11 mouse cellular contexts compared by ENCODE assay signal in genomic region chr2:29856451-29857260, GRCm38 (mm10). TPM values are rescaled to one million over a fixed set of nuclear protein-coding genes. Genes with fewer than 3 reads are reported as not detected.
DNase-seq lines count a peak whose midpoint lies in the region; ATAC-seq lines count a peak whose summit lies in the region.
"Had no signal": no experiment of that assay in that cellular context is flagged by ENCODE, and none has a peak within 500 bp of the region (broad histone marks: within the 10 kb centered on the region; RNA-seq: fewer than 3 reads in every experiment).

No protein-coding gene starts in this region.

- H3K4me3 ChIP-seq in hindbrain, embryonic 14.5 days (replicated peaks; ENCODE audit: low read length), result no peak overlapping the region
- no peak overlapping the region for H3K4me3 ChIP-seq in neural tube, embryonic 12.5 days

- no peaks in the 10 kb centered on the region for H3K27me3 ChIP-seq in hindbrain, embryonic 14.5 days (ENCODE audit: control insufficient read depth, insufficient read depth, low read length)
- H3K27me3 ChIP-seq in neural tube, embryonic 12.5 days (replicated peaks), result no peaks in the 10 kb centered on the region

- ATAC-seq in hindbrain, embryonic 14.5 days (ENCODE audit: low FRiP score), result no peak
- peak; percentile 69 for ATAC-seq in neural tube, embryonic 12.5 days (ENCODE audit: low FRiP score, low read depth)
- ATAC-seq: liver, postnatal 0 days had no signal

- no peaks in the 10 kb centered on the region for H3K9me3 ChIP-seq in hindbrain, embryonic 14.5 days (ENCODE audit: control insufficient read depth, low read length)
- H3K9me3 ChIP-seq in neural tube, embryonic 12.5 days, result no peaks in the 10 kb centered on the region

- H3K36me3 ChIP-seq in hindbrain, embryonic 14.5 days (replicated peaks; ENCODE audit: control insufficient read depth, insufficient read depth), result no peaks in the 10 kb centered on the region
- no peaks in the 10 kb centered on the region for H3K36me3 ChIP-seq in neural tube, embryonic 12.5 days

- H3K27ac ChIP-seq in hindbrain, embryonic 14.5 days, result no peak overlapping the region
- peak overlapping the region; percentile 70 for H3K27ac ChIP-seq in neural tube, embryonic 12.5 days

- peaks cover 21% of the 10 kb centered on the region for H3K4me1 ChIP-seq in hindbrain, embryonic 14.5 days (replicated peaks; ENCODE audit: control insufficient read depth, insufficient read depth, low read length)
- peaks cover 61% of the 10 kb centered on the region for H3K4me1 ChIP-seq in neural tube, embryonic 12.5 days

- no peak overlapping the region for H3K4me2 ChIP-seq in hindbrain, embryonic 14.5 days (replicated peaks)
- H3K4me2 ChIP-seq in neural tube, embryonic 12.5 days (replicated peaks), result peak overlapping the region; percentile 27

- H3K9ac ChIP-seq in hindbrain, embryonic 14.5 days, result peak overlapping the region; percentile 40
- peak overlapping the region; percentile 38; the same call in 1 of the 2 replicates for H3K9ac ChIP-seq in neural tube, embryonic 12.5 days
- H3K9ac ChIP-seq: liver, postnatal 0 days had no signal

- WGBS in hindbrain, embryonic 14.5 days, result 4% methylated on average over 19 of the region's 19 CpGs
- WGBS in neural tube, embryonic 12.5 days, result 2% methylated on average over 19 of the region's 19 CpGs

- peak; percentile 58 for DNase-seq in layer of hippocampus, adult 11-12 months (ENCODE audit: low spot score)
- DNase-seq in layer of hippocampus, postnatal 25 days (ENCODE audit: extremely low spot score in 1 of 2, low spot score in 1 of 2), result no peak
- peak; percentile 87 for DNase-seq in embryo, embryonic 10 days (ENCODE audit: low spot score)
- DNase-seq in hindbrain, embryonic 14.5 days (ENCODE audit: low spot score), result no peak
- no peak for DNase-seq in heart, adult 9 months (ENCODE audit: low spot score in 2 of 2)
- no peak for DNase-seq in kidney, postnatal 36 days
- no peak for DNase-seq in adrenal gland, postnatal 36 days
- DNase-seq: adrenal gland, postnatal 14 days; heart, postnatal 4 days; liver, postnatal 0 days had no signal

RNA-seq across cellular contexts. Expression of gene Cercam, which starts 12.3 kb away (rescaled TPM):
- total RNA-seq in layer of hippocampus, postnatal 25 days (2021), result 1 to 10 TPM; 6.7 to 9.6 TPM
- 15.9 and 19.1 TPM in 2 replicates for polyA plus RNA-seq in hindbrain, embryonic 14.5 days (2014; fragmentation: Nextera tagmentation; extraction: Ambion mirVana)
- polyA plus RNA-seq in neural tube, embryonic 12.5 days (2016; fragmentation: Nextera tagmentation; extraction: Ambion mirVana), result 24.0 and 24.6 TPM in 2 replicates
- total RNA-seq in adrenal gland, postnatal 36 days (2021), result 10 to 100 TPM; 11.6 to 15.8 TPM

RNA-seq across cellular contexts. Expression of gene Odf2, which starts 32.4 kb away (rescaled TPM):
- total RNA-seq in layer of hippocampus, postnatal 25 days (2021), result 100 to 1,000 TPM in 1 of 2 experiments, 10 to 100 TPM in 1; 78.2 to 115 TPM
- 49.0 and 63.5 TPM in 2 replicates for polyA plus RNA-seq in hindbrain, embryonic 14.5 days (2014; fragmentation: Nextera tagmentation; extraction: Ambion mirVana)
- 84.0 and 98.5 TPM in 2 replicates for polyA plus RNA-seq in neural tube, embryonic 12.5 days (2016; fragmentation: Nextera tagmentation; extraction: Ambion mirVana)
- 10 to 100 TPM; 35.4 to 36.0 TPM for total RNA-seq in adrenal gland, postnatal 36 days (2021)

RNA-seq across cellular contexts. Expression of gene Urm1, which starts 36.8 kb away (rescaled TPM):
- 10 to 100 TPM; 48.0 to 56.8 TPM for total RNA-seq in layer of hippocampus, postnatal 25 days (2021)
- 24.6 and 24.9 TPM in 2 replicates for polyA plus RNA-seq in hindbrain, embryonic 14.5 days (2014; fragmentation: Nextera tagmentation; extraction: Ambion mirVana)
- 17.2 and 19.2 TPM in 2 replicates for polyA plus RNA-seq in neural tube, embryonic 12.5 days (2016; fragmentation: Nextera tagmentation; extraction: Ambion mirVana)
- 10 to 100 TPM; 36.7 to 36.8 TPM for total RNA-seq in adrenal gland, postnatal 36 days (2021)

RNA-seq across cellular contexts. Expression of gene Slc27a4, which starts 54.2 kb away (rescaled TPM):
- total RNA-seq in layer of hippocampus, postnatal 25 days (2021), result 10 to 100 TPM; 74.1 to 76.7 TPM
- polyA plus RNA-seq in hindbrain, embryonic 14.5 days (2014; fragmentation: Nextera tagmentation; extraction: Ambion mirVana), result 40.1 and 43.7 TPM in 2 replicates
- 32.7 and 34.7 TPM in 2 replicates for polyA plus RNA-seq in neural tube, embryonic 12.5 days (2016; fragmentation: Nextera tagmentation; extraction: Ambion mirVana)
- 10 to 100 TPM; 30.4 to 39.2 TPM for total RNA-seq in adrenal gland, postnatal 36 days (2021)

Comparison
In these comparisons a context has a peak if more than half of its experiments do, and no peak if none do; other contexts are left out.
1. DNase-seq: peak in layer of hippocampus, adult 11-12 months (single experiment) and embryo, embryonic 10 days (single experiment); none in layer of hippocampus, postnatal 25 days (0 of 2), hindbrain, embryonic 14.5 days (single experiment), heart, adult 9 months (0 of 2), kidney, postnatal 36 days (0 of 2) and adrenal gland, postnatal 36 days (0 of 2).